Mouse (Mus musculus): ENCODE measurements around the gene Tecta.

Tecta gene

DNA sequence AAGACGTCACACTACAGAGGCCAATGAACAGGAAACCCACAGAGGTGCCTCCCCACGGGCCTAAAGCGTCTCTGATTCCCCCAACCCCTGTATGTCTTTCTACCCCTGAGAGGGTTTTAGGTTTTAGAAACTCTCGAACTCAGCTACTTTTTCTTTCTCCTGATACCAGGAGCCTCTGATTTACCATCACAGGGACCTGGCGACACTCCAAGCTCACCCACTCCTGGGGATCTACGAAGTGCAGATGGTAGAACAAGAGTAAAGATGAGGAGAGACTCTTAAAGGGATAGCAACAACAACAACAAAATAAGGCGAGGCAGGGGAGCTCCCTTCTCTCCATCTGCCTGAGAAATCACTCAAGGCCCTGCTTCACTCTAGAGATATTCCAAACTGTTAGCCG is 12.7 kb downstream of the Tecta start:
- no peak for DNase-seq (ENCODE audit: low spot score in 2 of 2)

DNA sequence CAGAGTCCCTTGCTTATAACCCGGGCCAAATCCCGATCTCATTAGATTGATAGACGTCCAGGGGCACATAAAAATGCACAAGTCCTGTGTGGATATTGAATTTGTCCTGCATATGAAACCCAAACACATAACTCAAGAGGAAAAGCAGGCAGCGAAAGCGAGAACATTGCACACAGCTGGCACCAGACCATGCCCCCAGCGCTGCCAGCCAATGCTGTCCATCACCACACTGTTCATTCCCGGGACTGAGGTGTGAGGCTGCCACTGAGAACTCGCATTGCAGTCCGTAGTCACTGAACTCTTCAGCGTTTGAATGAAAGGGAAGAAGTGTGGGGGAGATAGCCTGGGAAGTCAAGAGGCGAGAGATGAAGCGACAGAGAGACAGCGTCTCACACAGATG is 14.1 kb downstream of the Tecta start:
- no peak for DNase-seq (ENCODE audit: low spot score in 2 of 2)

DNA sequence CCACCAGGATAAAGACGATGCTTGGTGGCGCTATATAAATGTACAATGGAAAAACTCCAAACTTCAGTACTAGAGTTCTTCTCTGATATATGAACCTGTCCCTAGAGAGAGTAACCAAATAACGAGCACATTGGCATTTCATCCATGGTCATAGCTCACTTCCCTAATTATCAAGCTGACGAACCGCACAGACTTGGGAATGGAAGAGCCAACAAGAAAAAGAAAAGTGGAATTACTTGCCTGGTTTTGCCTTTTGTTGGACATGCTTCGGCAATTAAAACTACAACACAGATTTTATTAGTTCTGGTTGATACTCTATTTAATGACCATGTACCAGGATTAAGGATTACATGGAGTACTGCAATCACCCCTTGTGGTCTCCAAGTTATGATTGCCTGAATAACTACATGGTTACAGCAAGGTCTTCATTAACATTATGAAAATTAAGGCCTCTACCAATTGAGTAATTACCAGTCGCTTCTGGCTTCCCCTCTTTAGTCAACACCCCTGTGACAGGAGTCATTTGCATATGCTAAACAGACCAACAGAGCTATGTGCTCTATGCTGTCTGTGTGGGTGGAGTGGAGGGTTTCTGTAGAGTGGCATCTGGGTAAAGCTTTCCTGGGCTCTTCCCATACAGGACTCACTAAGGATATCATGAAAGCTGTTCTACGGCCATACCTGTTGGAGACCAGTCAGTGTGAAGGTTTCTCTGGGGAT is 16.9 kb downstream of the Tecta start:
- no peak for DNase-seq (ENCODE audit: low spot score in 2 of 2)

DNA sequence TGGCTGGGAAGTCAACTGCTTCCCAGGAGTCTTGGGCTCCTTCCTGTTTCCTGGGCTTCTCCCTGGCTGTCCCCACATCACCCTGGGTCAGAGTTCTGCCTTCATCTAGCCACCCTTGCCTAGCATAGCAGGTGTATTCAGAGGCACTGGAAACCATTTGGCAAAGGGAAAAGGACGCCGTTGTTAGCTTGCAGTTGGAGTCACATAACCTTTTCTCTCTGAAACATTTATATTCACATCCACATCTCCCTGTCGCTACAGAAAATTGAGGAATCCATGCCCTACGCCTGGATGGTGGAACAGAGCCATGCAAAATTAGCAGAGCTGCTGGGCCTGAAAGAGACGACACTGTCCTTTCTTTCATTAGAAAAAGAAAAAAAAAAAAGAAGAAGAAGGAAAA is 17.7 kb downstream of the Tecta start:
- peak in 1 of 2 experiments; percentile 40 for DNase-seq (ENCODE audit: low spot score in 2 of 2)

DNA sequence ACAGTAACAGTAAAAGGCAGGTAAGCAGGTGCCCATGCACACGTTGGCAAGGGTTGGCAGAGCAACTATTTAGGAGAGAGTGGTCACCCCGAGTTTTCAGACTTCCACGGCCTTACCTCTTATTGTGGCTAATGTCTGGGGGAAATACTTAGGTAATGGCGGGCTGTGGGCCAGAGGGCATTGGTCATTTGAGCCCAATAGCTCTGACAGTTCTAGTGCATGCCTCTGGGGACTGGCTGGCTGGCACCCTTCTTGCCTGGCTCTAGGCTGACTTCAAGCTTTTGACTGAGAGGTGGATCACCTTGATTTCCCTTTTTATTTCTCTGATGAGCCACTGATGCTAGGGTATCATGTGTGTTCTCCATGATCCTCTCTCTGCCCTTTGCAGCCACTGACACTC is 21.7 kb downstream of the Tecta start:
- no peak for DNase-seq (ENCODE audit: low spot score in 2 of 2)

DNA sequence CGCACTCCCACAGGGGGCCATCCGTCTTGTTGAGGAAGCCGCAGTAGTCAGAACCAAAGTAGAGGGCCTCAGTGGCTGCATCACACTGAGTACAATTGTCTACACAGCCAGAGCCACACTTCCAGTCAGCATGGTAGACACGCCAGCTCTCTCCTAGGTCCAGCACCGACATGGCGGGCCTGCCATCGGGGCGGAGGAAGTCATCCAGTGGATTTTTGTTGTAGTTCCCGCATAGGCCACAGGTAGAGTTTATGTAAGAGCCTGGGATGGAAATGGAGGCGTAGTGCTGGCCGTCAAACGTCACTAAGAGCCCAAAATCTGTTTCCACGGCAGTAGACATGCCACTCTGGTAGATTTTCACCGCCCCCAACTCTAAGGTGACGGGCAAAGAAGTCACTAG is 22.1 kb downstream of the Tecta start:
- DNase-seq (ENCODE audit: low spot score in 2 of 2), result no peak

DNA sequence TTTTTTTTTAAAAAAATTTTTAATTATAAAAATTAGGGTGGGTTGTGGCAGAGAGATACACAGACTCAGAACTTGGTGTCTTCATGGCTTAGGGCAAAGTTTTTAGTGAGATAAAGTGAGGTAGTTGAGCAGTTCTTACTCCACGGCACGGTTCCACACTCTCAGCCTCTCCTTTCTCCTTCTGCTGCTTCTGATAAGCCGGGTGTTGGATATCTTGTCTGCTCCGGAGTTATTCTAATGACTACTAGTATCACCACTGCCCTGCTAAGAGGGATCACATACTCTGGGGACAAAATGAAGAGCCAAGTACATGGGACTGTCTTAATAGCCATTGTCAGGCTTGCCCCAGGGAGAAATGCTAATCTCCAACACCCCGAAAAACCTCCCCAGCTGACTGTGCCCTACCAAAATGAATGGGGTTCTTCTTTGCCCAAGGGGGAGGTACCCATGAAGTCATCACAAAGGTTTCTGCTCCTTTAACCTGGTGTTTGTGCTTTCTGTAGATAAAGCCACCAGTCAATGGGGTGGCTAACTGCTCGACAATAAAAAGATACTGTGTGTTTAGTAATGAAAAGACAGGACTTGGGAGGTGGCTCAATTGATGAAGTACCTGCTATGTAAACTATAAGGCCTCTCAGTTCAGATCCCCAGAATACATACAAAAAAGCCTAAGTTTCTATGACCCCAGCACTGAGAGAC is 27.9 kb downstream of the Tecta start:
- no peak for DNase-seq (ENCODE audit: low spot score in 2 of 2)

DNA sequence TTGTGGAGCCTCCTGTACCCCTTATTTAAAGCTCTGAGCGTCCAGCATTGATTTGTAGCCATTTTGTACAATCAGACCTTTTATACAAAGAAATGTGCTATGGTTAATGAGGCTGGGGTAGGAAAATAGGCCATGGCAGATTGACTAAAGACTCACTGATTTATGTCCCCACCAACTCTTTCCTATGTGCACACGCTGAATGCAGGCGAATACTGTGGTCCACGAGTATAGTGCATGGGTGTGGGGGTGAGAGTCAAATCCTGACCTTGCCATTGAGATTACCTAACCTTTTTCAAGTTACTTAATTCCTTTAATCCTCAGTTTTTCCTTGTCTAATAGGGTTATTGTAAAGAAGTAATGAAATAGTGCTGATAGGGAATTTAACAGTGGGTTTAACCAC is 42.1 kb downstream of the Tecta start:
- DNase-seq (ENCODE audit: low spot score in 2 of 2), result no peak

DNA sequence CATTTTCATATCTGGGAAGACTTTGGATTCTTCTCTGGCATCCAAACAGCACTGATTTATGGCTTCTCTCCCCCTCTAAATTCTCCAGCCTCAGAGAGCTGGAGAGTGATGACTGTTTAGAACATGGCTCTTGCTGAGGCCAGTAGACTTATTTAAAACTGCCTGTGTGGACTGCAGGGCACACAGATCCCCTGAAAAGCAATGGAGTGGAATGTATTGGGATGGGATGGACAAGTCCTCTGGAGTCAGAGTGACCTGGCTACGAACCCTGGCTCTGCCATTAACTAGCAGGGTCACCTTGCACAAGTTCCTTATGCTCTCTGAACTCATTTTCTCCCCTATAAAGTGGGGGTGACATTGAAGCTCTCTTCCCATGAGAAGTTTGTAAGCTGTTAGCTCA is 44.9 kb downstream of the Tecta start:
- DNase-seq (ENCODE audit: low spot score in 2 of 2), result no peak

DNA sequence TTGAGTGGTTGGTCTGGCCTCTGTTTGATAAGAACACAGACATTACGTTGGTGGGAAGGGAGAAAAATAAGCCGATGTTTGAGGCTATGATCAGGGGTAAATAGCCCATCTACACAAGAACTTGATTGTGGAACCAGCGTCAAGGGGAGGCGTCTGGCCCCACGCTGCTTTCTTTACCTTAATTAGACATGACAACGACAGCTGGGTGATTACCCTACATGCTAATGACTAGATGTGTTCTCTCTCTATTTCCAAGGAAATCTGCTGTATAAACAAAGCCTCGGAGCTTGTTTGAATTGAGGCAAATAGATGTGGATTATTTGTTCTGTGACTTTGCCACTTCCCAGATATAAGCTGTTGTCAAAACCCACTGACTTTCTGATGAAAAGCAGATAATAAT is 49.9 kb downstream of the Tecta start:
- no peak for DNase-seq (ENCODE audit: low spot score in 2 of 2)

DNA sequence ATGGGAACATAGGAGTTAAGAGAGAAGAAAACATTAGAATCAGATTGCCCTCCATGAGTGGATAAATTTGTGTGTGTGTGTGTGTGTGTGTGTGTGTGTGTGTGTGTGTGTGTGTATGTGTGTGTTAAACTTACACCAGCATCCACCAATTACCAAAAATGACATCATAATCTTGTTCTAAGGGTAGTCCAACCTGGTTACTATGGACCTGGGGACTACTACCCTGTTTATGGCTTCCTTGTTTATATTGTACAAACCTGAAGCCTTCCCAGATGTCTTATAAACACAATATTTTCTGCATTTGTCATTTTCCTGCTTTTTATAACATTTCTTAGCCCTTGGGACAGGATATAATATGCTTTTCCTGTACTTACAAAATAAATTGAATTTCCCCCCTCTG is 53.4 kb downstream of the Tecta start:
- DNase-seq (ENCODE audit: low spot score in 2 of 2), result no peak

DNA sequence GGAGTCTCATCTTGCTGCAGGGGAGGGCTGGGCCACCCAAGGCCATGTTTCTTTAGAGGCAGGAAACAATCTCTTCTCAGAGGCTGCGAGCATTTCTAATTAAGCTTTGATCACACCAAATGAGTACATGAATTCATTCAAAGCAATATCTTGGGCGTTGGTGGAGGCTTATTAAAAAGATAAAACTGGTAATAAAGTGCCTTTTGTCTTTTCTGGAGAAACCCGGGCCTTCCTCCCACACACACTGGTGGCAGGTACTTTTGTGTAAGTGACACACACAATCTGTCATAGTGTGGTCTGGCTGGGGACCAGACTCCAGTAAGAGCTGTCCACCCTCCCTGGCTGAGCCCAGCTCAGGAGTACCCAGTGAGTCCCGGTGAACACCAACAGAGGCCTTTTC is 60.6 kb downstream of the Tecta start:
- no peak for DNase-seq (ENCODE audit: low spot score in 2 of 2)

DNA sequence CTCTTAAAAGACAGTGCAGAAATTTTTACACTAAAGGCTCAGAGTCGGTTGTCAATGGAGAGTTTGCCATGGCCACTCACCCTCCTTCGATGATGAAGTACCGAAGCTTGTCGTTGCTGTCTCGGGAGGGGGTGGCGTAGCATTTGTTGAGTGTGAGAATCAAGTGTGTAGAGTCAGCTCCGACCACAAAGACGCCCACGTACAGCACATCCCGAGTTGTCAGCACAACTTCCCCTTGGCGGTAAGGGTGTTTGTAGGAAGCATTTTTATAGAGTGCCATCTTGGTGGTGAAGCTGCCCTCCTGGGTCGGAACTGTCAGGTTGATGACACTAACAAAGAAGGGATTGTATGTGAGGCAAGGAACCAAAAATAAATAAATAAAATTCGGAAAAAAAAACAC is 62.7 kb downstream of the Tecta start:
- DNase-seq (ENCODE audit: low spot score in 2 of 2), result no peak

DNA sequence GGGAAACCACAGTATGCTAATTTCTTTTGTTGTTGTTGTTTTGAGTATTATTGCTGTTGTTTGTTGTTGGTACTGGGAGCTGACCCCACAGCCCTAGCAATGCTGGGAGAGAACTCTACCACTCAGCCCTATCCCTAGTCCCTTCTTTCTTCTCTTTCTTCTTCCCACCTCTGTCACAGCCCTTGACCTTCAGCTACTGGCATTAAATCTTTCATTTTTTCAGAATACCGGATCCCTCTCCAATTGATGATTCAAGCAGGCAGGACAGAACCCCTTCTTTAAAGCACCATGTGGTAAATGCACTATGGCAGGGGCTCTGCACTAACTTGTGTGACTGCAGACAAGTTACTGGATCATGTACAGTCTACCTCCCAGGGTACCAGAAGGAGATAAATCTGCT is 63.2 kb downstream of the Tecta start:
- no peak for DNase-seq (ENCODE audit: low spot score in 2 of 2)

DNA sequence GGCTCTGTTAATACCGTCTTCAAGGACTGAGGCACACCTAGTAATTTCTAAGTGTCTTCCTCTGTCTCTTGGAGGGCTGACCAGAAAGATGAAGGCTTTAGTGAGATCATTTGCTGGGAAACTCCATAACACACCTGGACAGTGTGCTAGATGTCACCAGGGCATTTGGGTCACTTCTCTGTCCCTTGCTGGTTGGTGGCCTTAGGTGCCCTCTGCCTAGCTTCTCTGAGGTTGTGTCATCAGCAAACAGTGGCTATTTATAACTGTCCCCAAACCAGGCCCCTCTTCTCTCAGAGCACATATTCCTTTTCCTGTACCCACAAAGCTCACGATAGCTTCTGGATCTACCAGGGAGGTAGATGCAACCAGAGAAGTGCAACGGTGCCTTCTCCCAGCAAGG is 64.8 kb downstream of the Tecta start:
- no peak for DNase-seq (ENCODE audit: low spot score in 2 of 2)

DNA sequence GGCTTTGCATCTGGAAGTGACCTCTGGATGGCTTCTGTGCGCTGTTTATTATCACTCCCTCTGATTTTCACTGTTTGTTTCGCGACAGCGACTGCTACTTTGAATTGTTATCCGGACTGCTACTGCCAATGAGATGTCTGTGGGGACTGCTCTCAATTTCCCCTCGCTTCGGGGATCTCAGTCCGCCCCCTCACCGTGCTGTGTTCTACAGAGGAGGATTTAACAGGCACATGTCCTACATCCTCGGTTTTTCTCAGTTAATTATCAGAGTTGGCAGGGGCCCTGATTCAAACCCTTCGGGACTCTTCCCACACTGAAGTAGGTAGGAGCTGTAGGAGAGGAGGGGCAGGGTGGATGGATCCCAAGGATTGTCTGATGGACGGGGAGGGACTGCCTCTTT is 67.0 kb downstream of the Tecta start:
- no peak for DNase-seq (ENCODE audit: low spot score in 2 of 2)

DNA sequence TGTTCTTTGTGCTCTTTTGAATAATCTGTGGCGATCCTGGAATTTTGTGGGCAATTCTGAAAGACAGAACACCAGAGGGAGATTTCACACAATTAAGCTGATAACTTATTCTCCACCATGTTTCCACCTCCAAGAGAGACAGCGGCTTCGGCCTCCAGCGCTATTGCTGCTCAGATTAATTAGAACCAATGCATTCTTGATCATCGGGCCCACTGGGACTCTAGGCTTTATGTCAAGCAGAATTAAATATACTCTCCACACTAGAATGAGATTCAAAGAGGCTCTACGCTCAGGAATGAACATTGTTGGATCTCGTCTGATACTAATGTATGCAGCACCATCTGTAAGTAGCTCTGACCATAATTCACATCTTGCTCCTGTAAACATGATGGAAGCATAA is 68.4 kb downstream of the Tecta start:
- DNase-seq (ENCODE audit: low spot score in 2 of 2), result no peak

DNA sequence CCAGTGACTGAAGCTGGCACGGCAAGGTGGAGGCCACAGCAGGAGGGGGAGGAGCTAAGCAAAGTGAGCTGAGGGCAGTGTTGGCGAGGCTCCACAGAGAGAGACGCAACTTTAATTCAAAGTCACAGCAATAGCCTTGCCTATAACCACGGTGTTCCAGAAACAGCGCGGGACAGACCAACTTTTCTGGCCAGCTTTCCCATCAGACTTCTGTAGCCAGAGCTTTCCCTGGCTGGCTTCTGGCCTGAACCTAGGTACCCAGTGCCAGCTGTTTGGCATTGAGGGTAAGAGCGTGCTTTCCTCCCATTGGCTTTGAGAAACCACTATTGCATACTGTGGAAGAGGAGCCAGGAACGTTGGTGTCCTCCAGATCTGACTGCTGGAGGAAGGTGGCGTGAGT is 70.0 kb downstream of the Tecta start:
- no peak for DNase-seq (ENCODE audit: low spot score in 2 of 2)

DNA sequence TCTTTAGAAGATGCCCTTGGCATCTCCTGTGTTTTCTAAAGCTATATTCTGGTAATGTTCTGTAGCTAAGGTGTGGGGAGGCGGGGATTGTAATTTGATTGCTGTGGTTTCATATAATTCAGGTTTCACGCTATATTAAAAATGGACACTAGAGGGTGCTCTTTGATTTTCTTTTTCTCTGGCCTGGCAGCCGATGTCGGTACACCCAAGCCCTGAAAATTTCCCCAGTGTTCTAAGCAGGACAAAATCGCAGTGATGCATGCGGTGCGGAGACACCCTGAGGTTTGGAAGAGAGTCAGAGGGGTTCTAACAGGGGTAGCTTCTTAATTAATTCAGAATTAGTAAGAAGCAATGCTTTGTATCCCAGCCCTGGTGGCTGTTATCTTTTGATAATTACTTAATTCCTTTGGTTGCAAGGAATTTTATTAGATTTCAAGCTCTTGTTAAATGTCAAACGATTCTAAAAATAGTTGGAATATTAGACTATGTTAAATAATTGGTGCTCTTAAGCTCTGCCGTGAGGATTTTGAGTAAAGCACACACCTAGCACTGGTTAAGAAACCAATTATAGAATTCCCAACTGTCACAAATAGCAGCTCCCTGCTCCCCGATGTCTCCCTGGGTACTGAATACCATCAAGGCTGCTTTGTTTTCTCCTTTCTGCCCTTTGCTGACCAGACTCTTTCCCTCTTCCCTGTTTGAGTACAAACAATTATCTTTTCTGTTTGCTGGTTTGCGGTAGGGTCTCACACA is 72.9 kb downstream of the Tecta start:
- no peak for DNase-seq (ENCODE audit: low spot score in 2 of 2)

DNA sequence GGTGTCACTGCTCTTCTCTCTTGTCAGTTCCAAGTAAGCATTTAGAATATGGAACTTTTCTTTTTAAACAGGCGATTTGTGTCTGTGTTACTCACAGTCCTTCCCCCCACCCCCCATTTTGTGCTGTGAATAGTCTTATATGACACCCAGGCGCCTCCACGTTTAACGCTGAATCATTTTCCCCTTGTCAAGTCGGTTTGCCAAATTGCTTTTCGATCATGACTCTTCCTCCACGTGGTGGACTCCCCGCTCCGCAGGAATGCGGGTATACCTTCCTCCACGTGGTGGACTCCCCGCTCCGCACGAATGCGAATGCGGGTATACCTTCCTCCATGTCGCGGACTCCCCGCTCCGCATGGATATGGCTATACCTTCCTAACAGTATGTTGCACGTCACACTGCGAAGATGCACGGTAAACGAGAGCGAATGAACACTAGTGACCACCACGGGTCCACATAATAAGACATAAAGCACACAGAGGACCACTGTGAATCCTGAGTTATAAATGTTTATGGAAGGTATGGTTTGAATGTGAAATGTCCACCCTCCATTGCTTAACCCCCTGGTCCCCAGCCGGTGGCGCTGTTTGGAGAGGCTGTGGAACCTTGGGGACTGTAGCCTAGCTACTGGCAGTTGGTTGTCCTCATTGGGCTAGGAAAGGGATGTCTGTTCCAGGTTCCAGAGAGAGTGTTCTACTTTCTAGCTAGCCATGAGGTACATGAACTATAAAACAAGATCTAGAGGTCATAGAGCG is 74.9 kb downstream of the Tecta start:
- no peak for DNase-seq (ENCODE audit: low spot score in 2 of 2)

DNA sequence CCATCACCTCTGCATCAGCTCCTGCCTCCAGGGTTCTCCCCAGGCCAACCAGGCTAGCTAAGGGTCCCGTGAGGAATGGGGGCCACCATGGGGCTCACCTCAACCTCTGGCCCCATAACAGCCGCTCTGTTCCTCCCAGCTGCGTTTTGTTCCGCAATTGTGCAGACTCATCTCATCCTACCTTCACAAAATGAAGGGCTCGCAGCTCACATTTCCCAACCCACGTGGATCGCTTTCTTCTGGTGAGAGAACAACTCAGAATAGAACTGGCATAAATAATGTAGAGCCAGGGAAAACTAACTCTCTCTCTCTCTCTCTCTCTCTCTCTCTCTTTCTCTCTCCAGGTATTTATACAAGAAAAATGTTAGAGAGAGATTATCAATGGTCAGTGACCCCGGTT is 76.5 kb downstream of the Tecta start:
- peak in 1 of 2 experiments; percentile 60 for DNase-seq (ENCODE audit: low spot score in 2 of 2)

DNA sequence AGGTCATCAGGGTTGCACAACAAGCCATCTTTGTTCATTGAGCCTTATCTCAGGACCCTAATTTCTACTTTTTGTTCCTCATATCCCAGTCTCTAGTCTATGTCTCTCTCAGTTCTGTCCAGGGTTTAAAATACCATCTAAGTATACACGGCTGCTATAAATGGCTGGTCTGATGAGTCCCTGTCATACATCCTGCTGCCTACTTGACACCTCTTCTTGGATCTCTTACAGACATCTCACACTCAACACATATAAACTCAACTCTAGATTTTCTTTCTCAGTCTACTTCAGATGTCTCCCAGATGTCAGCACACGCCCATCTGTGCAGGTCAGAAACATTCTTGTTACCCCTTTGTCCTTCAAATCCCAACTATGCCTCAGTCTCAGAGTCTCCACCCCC is 78.3 kb downstream of the Tecta start:
- no peak for DNase-seq (ENCODE audit: low spot score in 2 of 2)
